Mouse (Mus musculus): ENCODE results near the gene Tmco1. TPM values are rescaled to one million over a fixed set of nuclear protein-coding genes. Genes with fewer than 3 reads are reported as not detected.

Gene Tmco1
- polyA plus RNA-seq, 1 experiment = 106 TPM

DNA sequence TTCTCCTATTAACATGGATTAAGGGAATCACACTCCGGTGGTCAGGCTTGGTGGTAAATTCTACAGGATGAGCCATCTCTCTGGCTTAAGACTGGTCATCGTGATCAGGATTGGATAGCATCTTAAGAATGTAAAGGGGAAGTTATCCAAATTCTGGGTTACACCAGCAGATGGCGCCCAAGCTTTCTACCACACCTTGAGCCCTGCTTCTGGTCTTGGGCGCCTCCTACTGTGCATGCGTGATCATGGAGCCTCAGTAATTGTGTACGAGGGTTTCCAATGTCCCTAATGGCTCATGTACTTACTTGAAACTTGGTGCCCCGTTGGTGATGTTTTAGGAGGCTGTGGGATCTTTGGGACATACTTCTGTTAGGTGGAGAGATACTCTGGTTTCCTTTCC is 61.7 kb downstream of the Tmco1 start:
- DNase-seq (ENCODE audit: low read depth) = no peak

- no peak for DNase-seq (ENCODE audit: low read depth)
These were observed 64.6 kb downstream of the Tmco1 start for GRCm38 (mm10) chr1:167372739-167373138.

DNA sequence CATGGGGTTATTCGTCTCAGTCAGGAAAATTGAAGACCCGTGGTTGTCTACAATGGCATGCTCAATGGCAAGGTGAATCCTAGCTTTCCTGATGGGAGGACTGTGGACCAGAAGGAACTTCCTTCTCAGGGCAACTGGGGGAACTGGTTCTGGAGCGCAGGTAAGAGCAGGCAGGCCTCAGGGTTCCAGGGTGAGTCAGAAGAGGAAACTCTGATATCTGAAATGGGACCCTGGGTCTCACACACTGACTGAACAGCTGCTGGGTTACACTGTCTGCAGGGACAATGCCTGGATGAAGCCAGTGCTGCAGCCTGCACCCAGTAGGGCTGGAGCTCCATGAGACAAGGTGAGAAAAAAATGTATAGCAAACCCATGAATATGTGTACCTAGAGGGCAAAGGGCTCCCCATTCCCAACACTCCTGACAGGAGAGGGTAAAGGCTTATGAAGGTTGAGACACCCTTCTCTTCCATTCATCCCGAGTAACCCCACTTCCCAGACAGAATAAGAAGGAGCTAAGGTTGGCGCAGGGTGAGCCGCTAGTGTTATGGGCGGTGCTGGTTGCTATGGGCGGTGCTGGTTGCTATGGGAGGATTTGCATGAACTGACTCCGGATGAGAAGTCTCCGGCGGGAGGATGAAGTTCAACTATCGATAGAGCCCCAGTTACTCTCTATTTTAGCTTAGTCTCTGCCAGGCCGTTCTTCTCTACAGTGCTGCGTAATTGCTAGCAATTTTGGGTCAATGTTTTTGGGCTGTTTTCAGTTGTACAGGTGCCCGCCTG is 66.0 kb downstream of the Tmco1 start:
- DNase-seq (ENCODE audit: low read depth) = no peak

GRCm38 (mm10) chr1:167374942-167375341 is 66.8 kb downstream of the Tmco1 start:
- no peak for DNase-seq (ENCODE audit: low read depth)

- DNase-seq (ENCODE audit: low read depth) = no peak
These were observed 69.8 kb downstream of the Tmco1 start for GRCm38 (mm10) chr1:167378019-167378418.

GRCm38 (mm10) chr1:167379751-167380150 is 71.6 kb downstream of the Tmco1 start:
- DNase-seq (ENCODE audit: low read depth) = no peak

DNA sequence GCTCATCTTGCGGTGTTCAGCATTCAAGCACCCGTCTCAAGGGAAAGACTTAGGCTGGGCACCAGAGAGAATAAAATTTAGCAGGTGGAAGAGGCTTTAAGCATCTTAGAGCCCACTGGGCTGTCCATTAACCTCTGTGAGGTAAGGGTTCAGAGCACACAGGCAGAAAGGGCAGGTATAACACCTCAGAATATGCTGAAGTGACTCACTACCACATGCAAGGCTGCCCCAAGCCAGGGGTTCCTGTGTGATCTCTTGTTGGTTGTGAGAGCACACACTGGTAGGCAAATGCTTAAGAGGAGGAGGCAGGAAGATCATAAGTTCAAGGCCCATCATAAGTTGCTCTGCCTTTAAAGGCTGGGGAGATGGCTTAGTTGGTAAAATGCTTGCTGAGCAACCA is 72.0 kb downstream of the Tmco1 start:
- DNase-seq (ENCODE audit: low read depth) = no peak

DNA sequence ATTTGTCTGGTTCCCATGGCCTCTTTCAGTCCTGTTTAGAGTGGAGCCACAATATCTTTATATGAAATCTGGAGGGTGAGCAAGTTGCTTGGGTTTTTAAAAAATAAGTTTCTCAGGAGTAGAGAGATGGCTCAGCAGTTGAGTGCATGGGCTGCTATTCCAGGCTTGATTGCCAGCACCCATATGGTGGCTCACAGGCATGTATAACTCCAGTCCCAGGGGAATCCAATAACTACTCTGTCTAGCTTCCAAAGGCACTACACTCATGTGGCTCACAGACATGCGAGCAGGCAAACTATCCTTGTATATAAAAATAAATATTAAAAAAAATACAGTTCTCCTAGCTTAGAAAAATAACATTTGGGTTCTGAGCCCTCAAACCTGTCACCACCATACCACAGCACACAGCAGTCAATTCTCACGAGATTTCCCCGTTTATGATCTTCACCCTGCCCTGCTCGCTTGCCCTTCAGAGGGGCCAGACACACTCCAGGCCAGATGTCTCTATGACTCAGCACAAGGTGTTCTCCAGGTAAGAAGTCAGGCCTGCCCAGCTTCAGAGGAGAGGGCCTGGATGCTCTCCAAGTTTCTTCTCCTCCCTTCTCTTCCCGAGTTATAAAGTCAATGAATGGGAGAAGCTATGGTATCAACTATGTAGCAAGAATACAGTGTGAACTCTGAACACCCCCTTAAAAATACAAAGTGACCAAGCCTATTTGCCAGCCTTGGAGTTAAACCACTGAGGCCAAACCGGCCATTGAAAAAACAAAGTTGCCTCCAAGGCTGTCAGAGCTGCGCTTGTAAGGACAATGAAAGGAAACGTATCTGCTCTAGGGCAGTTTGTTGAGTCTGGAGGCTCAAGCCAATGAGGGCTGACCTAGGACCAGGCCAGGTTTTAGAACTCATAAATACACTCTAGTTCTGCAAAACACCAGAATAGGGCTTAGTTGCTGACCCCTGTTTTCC is 73.2 kb downstream of the Tmco1 start:
- DNase-seq (ENCODE audit: low read depth) = no peak

DNA sequence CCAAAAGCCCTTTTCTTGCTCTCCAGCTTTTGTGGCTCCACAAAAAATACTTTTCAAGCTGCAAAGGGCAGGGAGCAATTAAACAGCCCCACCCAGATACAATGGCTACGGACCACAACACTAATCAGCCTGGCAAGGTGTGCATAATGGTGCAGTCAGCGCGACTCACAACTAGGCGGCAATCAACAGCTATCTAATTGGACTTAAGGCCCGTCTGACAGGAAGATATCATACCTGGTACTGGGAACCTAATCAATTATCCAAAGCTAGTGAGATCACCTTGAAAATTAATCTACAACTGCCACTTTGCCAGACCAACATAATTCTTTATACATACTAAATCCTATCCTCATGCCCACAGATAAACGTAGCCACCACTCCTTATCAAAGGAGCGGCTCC is 74.1 kb downstream of the Tmco1 start:
- no peak for DNase-seq (ENCODE audit: low read depth)

DNA sequence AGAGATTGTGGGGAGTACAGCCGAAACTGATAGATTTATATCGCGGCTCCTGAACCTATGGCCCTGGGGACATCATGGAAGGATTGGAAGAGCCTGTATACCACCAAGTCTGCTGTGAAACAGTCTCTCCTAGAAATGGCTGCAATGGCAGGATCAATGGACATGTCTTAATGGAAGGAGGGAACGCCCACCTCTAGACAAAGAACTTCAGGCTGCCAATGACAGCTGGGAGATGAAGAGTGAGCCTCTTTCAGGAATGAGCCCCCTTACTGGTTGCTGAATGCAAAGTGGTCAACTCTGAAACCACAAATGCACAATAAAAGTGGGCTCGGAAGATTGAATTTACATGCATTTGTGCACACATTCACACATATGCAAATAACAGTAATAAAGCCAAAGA is 74.6 kb downstream of the Tmco1 start:
- DNase-seq (ENCODE audit: low read depth) = no peak

DNA sequence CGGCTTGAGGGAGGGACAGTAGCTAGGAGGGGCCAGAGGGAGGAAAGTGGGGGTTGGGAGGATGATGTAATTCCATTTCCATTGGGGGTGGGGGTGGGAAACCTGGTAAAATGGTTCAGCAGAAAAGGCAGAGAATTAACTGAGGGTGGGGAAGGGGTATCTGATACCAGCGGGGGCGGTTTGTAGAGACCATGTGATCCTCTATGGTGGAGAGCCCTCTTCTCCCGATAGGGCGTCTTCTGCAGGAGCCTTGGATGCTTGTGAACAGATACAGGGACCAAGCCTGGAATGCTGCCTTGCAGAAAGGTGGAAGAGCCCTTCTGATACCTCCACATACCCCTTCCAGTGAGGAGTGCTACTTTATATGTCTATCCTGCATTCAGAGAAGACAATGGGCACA is 75.0 kb downstream of the Tmco1 start:
- DNase-seq (ENCODE audit: low read depth) = no peak

Other genes starting within 250 kb of the Tmco1 start
- 9.5 and 12.4 TPM in 2 replicates for gene Uck2, start 23.1 kb upstream of the Tmco1 start, polyA plus RNA-seq (2012; rRNA removed)
- gene Aldh9a1, start 41.6 kb downstream of the Tmco1 start, polyA plus RNA-seq (2012; rRNA removed) = 26.5 and 28.1 TPM in 2 replicates
- gene Mgst3, start 85.5 kb downstream of the Tmco1 start, polyA plus RNA-seq (2012; rRNA removed) = 252 and 380 TPM in 2 replicates
- gene Lrrc52, start 158.4 kb downstream of the Tmco1 start, polyA plus RNA-seq (2012; rRNA removed) = 0.14 and 0.19 TPM in 2 replicates

Measured in gonadal fat pad, adult 2 months (tissue).